7 mouse cellular contexts compared by ENCODE assay signal in genomic region chr5:139202127-139202526, GRCm38 (mm10). TPM values are rescaled to one million over a fixed set of nuclear protein-coding genes. Genes with fewer than 3 reads are reported as not detected.
DNase-seq lines count a peak whose midpoint lies in the region; ATAC-seq and TF ChIP-seq lines count a peak whose summit lies in the region.

No protein-coding gene starts in this region.

- peak overlapping the region; percentile 18 for H3K4me3 ChIP-seq in neural tube, embryonic 11.5 days (ENCODE audit: low read depth, low read length)
- H3K4me3 ChIP-seq in forebrain, embryonic 16.5 days (replicated peaks; ENCODE audit: low read length): peak overlapping the region; percentile 96
- peak overlapping the region; percentile 96 for H3K4me3 ChIP-seq in liver, embryonic 13.5 days (replicated peaks)
- H3K4me3 ChIP-seq in stomach, postnatal 0 days (ENCODE audit: low read depth, low read length): peak overlapping the region; percentile 90; the same call in 1 of the 2 replicates

- intact Hi-C loops in heart, postnatal 14 days (cut with DNase I): loop anchor here (5.0 kb wide), 1 partner anchor 50 kb away; the partner anchor contains the start of gene Get4

- H3K27ac ChIP-seq in neural tube, embryonic 11.5 days (ENCODE audit: low read depth, low read length): no peak overlapping the region
- H3K27ac ChIP-seq in forebrain, embryonic 16.5 days (ENCODE audit: low read length): no peak overlapping the region
- H3K27ac ChIP-seq in liver, embryonic 13.5 days: peak overlapping the region; percentile 82
- H3K27ac ChIP-seq in stomach, postnatal 0 days (replicated peaks): no peak overlapping the region

- peak overlapping the region; percentile 90; the same call in 1 of the 2 replicates for H3K4me2 ChIP-seq in neural tube, embryonic 11.5 days (ENCODE audit: low read depth)
- peak overlapping the region; percentile 82 for H3K4me2 ChIP-seq in forebrain, embryonic 16.5 days (ENCODE audit: low read length)
- peak overlapping the region; percentile 95 for H3K4me2 ChIP-seq in liver, embryonic 13.5 days
- H3K4me2 ChIP-seq in stomach, postnatal 0 days (replicated peaks; ENCODE audit: low read depth): peak overlapping the region; percentile 98

- H3K27me3 ChIP-seq in neural tube, embryonic 11.5 days (ENCODE audit: control insufficient read depth, insufficient read depth, low read length): no peaks in the 10 kb centered on the region
- no peaks in the 10 kb centered on the region for H3K27me3 ChIP-seq in forebrain, embryonic 16.5 days (replicated peaks; ENCODE audit: control insufficient read depth, insufficient read depth, low read length)
- H3K27me3 ChIP-seq in liver, embryonic 13.5 days: no peaks in the 10 kb centered on the region
- H3K27me3 ChIP-seq in stomach, postnatal 0 days (ENCODE audit: control insufficient read depth, insufficient read depth, low read length): no peaks in the 10 kb centered on the region

- DNase-seq in neural tube, embryonic 11.5 days (ENCODE audit: low spot score): no peak
- no peak for DNase-seq in neural tube, embryonic 10.5 days (ENCODE audit: extremely low spot score, low spot score)
- DNase-seq in liver, embryonic 13.5 days: no peak
- no peak for DNase-seq in stomach, postnatal 0 days (ENCODE audit: low spot score)
- no peak for DNase-seq in frontal cortex, postnatal 25 days (ENCODE audit: low spot score in 2 of 2)
- DNase-seq in heart, postnatal 14 days: no peak

- TF ChIP-seq CTCF in stomach, postnatal 0 days (IDR thresholded peaks at IDR 0.05; ENCODE audit: low read depth): no peak

- no peaks in the 10 kb centered on the region for H3K9me3 ChIP-seq in neural tube, embryonic 11.5 days (ENCODE audit: control insufficient read depth, low read length)
- H3K9me3 ChIP-seq in forebrain, embryonic 16.5 days (ENCODE audit: control insufficient read depth, low read length): no peaks in the 10 kb centered on the region
- no peaks in the 10 kb centered on the region for H3K9me3 ChIP-seq in liver, embryonic 13.5 days (replicated peaks)
- H3K9me3 ChIP-seq in stomach, postnatal 0 days (ENCODE audit: control insufficient read depth, low read length): no peaks in the 10 kb centered on the region

- H3K4me1 ChIP-seq in neural tube, embryonic 11.5 days (ENCODE audit: control insufficient read depth, insufficient read depth, low read length): peaks cover 9% of the 10 kb centered on the region
- H3K4me1 ChIP-seq in forebrain, embryonic 16.5 days (replicated peaks; ENCODE audit: control insufficient read depth, insufficient read depth, low read length): peaks cover 22% of the 10 kb centered on the region
- peaks cover 89% of the 10 kb centered on the region for H3K4me1 ChIP-seq in liver, embryonic 13.5 days (replicated peaks)
- peaks cover 3% of the 10 kb centered on the region; the same call in 1 of the 2 replicates for H3K4me1 ChIP-seq in stomach, postnatal 0 days (replicated peaks; ENCODE audit: control insufficient read depth, insufficient read depth)

- no peak for ATAC-seq in neural tube, embryonic 11.5 days (ENCODE audit: insufficient read depth, low FRiP score, low TSS enrichment)
- ATAC-seq in forebrain, embryonic 16.5 days: no peak
- no peak for ATAC-seq in liver, embryonic 13.5 days (ENCODE audit: low read depth)
- ATAC-seq in stomach, postnatal 0 days (ENCODE audit: low FRiP score, low TSS enrichment): no peak

- H3K36me3 ChIP-seq in neural tube, embryonic 11.5 days (ENCODE audit: control insufficient read depth, insufficient read depth, low read length): no peaks in the 10 kb centered on the region
- H3K36me3 ChIP-seq in forebrain, embryonic 16.5 days (ENCODE audit: control insufficient read depth, insufficient read depth): no peaks in the 10 kb centered on the region
- H3K36me3 ChIP-seq in liver, embryonic 13.5 days: peaks cover 11% of the 10 kb centered on the region; the same call in 1 of the 2 replicates
- 0 out of 2 replicates have a peak, but pooled peaks cover 3% of the 10 kb centered on the region for H3K36me3 ChIP-seq in stomach, postnatal 0 days (ENCODE audit: control insufficient read depth, insufficient read depth, low read length)

- no peak overlapping the region for H3K9ac ChIP-seq in neural tube, embryonic 11.5 days (ENCODE audit: low read length)
- peak overlapping the region; percentile 92; the same call in 1 of the 2 replicates for H3K9ac ChIP-seq in forebrain, embryonic 16.5 days (replicated peaks; ENCODE audit: low read depth, low read length)
- peak overlapping the region; percentile 96 for H3K9ac ChIP-seq in liver, embryonic 13.5 days
- no peak overlapping the region for H3K9ac ChIP-seq in stomach, postnatal 0 days (ENCODE audit: low read length)

- TF ChIP-seq EP300 in stomach, postnatal 0 days (optimal IDR thresholded peaks at IDR 0.05): no peak

- 79% methylated on average over 11 of the region's 11 CpGs for WGBS in neural tube, embryonic 11.5 days
- 63% methylated on average over 11 of the region's 11 CpGs for WGBS in forebrain, embryonic 16.5 days
- WGBS in liver, embryonic 13.5 days (ENCODE audit: insufficient replicate concordance): 54% methylated on average over 11 of the region's 11 CpGs
- 54% methylated on average over 11 of the region's 11 CpGs for WGBS in stomach, postnatal 0 days

RNA-seq across cellular contexts. Expression of gene Sun1, which starts 1.7 kb away (rescaled TPM):
- 45.3 and 48.9 TPM in 2 replicates for polyA plus RNA-seq in neural tube, embryonic 11.5 days (2014; fragmentation: Nextera tagmentation; extraction: Ambion mirVana)
- polyA plus RNA-seq in forebrain, embryonic 16.5 days (2015; fragmentation: Nextera tagmentation; extraction: Ambion mirVana): 56.3 and 60.7 TPM in 2 replicates
- polyA plus RNA-seq in liver, embryonic 13.5 days (2015; fragmentation: Nextera tagmentation; extraction: Ambion mirVana): 20.9 and 23.7 TPM in 2 replicates
- 24.0 TPM in 2 replicates for polyA plus RNA-seq in stomach, postnatal 0 days (2015; fragmentation: Nextera tagmentation; extraction: Ambion mirVana)
- total RNA-seq in heart, postnatal 14 days (2021): 10 to 100 TPM; 44.7 to 49.5 TPM

RNA-seq across cellular contexts. Expression of gene Get4, which starts 50.0 kb away (rescaled TPM):
- 143 and 145 TPM in 2 replicates for polyA plus RNA-seq in neural tube, embryonic 11.5 days (2014; fragmentation: Nextera tagmentation; extraction: Ambion mirVana)
- polyA plus RNA-seq in forebrain, embryonic 16.5 days (2015; fragmentation: Nextera tagmentation; extraction: Ambion mirVana): 133 and 135 TPM in 2 replicates
- polyA plus RNA-seq in liver, embryonic 13.5 days (2015; fragmentation: Nextera tagmentation; extraction: Ambion mirVana): 135 and 141 TPM in 2 replicates
- polyA plus RNA-seq in stomach, postnatal 0 days (2015; fragmentation: Nextera tagmentation; extraction: Ambion mirVana): 132 and 133 TPM in 2 replicates
- total RNA-seq in heart, postnatal 14 days (2021): 10 to 100 TPM; 42.6 to 48.1 TPM

RNA-seq across cellular contexts. Expression of gene Dnaaf5, which starts 52.1 kb away (rescaled TPM):
- 8.5 and 10.6 TPM in 2 replicates for polyA plus RNA-seq in neural tube, embryonic 11.5 days (2014; fragmentation: Nextera tagmentation; extraction: Ambion mirVana)
- 2.7 and 3.3 TPM in 2 replicates for polyA plus RNA-seq in forebrain, embryonic 16.5 days (2015; fragmentation: Nextera tagmentation; extraction: Ambion mirVana)
- polyA plus RNA-seq in liver, embryonic 13.5 days (2015; fragmentation: Nextera tagmentation; extraction: Ambion mirVana): 2.4 and 3.6 TPM in 2 replicates
- 1.9 and 2.3 TPM in 2 replicates for polyA plus RNA-seq in stomach, postnatal 0 days (2015; fragmentation: Nextera tagmentation; extraction: Ambion mirVana)
- 10 to 100 TPM; 14.7 to 16.8 TPM for total RNA-seq in heart, postnatal 14 days (2021)

RNA-seq across cellular contexts. Expression of gene Prkar1b, which starts 52.3 kb away (rescaled TPM):
- 32.4 and 39.4 TPM in 2 replicates for polyA plus RNA-seq in neural tube, embryonic 11.5 days (2014; fragmentation: Nextera tagmentation; extraction: Ambion mirVana)
- 208 and 245 TPM in 2 replicates for polyA plus RNA-seq in forebrain, embryonic 16.5 days (2015; fragmentation: Nextera tagmentation; extraction: Ambion mirVana)
- polyA plus RNA-seq in liver, embryonic 13.5 days (2015; fragmentation: Nextera tagmentation; extraction: Ambion mirVana): 2.5 and 2.6 TPM in 2 replicates
- polyA plus RNA-seq in stomach, postnatal 0 days (2015; fragmentation: Nextera tagmentation; extraction: Ambion mirVana): 9.6 and 10.6 TPM in 2 replicates
- total RNA-seq in heart, postnatal 14 days (2021): 1 to 10 TPM; 1.5 to 2.1 TPM

Comparison
In these comparisons a context has a peak if more than half of its experiments do, and no peak if none do; other contexts are left out.
1. H3K4me3 ChIP-seq: peak in every context shown above with its lines; median percentile 96 in forebrain, embryonic 16.5 days; 96 in liver, embryonic 13.5 days; 90 in stomach, postnatal 0 days; 18 in neural tube, embryonic 11.5 days.
2. H3K9ac ChIP-seq: peak in forebrain, embryonic 16.5 days (single experiment) and liver, embryonic 13.5 days (single experiment); none in neural tube, embryonic 11.5 days (single experiment) and stomach, postnatal 0 days (single experiment).
3. Peak in every context shown above with its lines, with median percentiles within 50 percentile points of each other: H3K4me2 ChIP-seq.